Mouse (Mus musculus): ENCODE measurements around the gene Dennd2d. TPM values are rescaled to one million over a fixed set of nuclear protein-coding genes. Genes with fewer than 3 reads are reported as not detected.

Dennd2d gene
- polyA plus RNA-seq, 1 experiment from 2014 or later = 0.48 TPM

- Histone ChIP-seq H3K4me3 (no peak overlapping the region), H3K9me3 (replicated peaks) (no peaks in the 10 kb centered on the region), H3K9ac (no peak overlapping the region), H3K27ac (no peak overlapping the region), H3K4me2 (replicated peaks) (no peak overlapping the region), H3K4me1 (no peaks in the 10 kb centered on the region), H3K27me3 (no peaks in the 10 kb centered on the region), H3K36me3 (peaks cover 11% of the 10 kb centered on the region)
- 87% methylated on average over 2 of the region's 2 CpGs for WGBS
- no peak for ATAC-seq (ENCODE audit: low FRiP score)
Observed at GRCm38 (mm10) chr3:106500510-106500909, 18.3 kb downstream of the Dennd2d start.

DNA sequence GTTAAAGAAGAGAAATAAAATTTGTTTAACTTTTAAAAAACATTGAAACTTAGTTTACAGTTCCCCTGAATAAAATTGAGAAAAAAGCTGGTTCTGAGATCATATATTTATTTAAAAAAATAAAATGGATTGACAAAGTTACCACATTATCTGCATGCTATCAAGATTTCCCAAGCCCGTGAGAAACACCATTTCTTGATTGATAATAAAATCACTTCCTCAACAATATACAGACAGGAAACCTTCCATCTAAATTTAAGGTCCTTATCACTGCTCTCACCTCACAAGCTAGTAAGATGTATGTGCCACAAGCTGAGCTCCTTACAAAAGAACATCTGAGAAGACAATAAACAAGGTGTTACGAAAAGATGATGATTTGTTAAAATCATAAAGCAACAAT, 20.7 kb downstream of the Dennd2d start:
- Histone ChIP-seq H3K9me3 (replicated peaks) (no peaks in the 10 kb centered on the region), H3K27ac (no peak overlapping the region), H3K4me1 (no peaks in the 10 kb centered on the region), H3K36me3 (peaks cover 11% of the 10 kb centered on the region), H3K4me3 (no peak overlapping the region), H3K4me2 (replicated peaks) (no peak overlapping the region), H3K27me3 (no peaks in the 10 kb centered on the region), H3K9ac (no peak overlapping the region)
- no peak for ATAC-seq (ENCODE audit: low FRiP score)
- WGBS = 96% methylated on average over 2 of the region's 2 CpGs

DNA sequence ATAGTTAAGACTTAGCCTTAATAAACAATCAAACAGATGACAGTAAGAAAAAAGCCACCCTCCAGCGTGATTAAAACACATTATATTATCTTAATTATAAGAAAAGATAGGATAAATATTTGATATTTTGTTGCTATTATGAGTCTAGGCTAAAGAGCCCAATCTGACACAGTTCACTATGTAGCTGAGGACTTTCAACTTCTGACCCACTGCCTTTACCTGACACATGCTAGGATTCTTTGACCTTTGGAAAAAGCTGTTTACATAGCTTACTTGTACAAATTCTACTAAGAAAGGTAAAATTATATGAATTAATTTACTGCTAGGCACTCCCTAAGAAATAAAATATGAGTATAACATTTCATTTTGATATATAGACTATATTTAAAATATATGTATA, 28.5 kb downstream of the Dennd2d start:
- ATAC-seq (ENCODE audit: low FRiP score) = no peak
- Histone ChIP-seq H3K27me3 (no peaks in the 10 kb centered on the region), H3K4me3 (no peak overlapping the region), H3K4me1 (no peaks in the 10 kb centered on the region), H3K36me3 (no peaks in the 10 kb centered on the region), H3K27ac (no peak overlapping the region), H3K9ac (no peak overlapping the region), H3K9me3 (replicated peaks) (no peaks in the 10 kb centered on the region), H3K4me2 (replicated peaks) (no peak overlapping the region)
- WGBS = 95% methylated on average over 1 of the region's 1 CpGs

DNA sequence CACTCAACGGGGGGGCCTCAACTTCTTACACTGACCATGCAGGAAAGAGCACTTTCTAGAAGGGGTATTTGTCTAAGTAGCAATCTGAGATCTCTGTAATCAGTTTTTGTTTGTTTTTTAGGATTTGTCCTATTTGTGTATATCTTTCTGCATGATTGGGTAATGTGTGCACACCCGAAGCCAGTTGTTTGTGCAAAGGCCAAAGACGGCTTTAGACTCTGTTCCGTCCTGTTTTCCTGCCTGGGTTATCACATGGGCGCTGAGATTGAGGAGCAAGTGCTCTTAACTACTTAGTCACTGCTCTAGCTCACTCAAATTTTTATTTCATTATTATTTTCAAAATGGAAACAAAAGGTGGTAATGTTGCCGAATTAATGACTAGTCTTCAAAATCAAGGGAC, 32.8 kb downstream of the Dennd2d start:
- ATAC-seq (ENCODE audit: low FRiP score) = no peak
- H3K4me1 ChIP-seq = no peaks in the 10 kb centered on the region
- H3K4me2 ChIP-seq (replicated peaks) = no peak overlapping the region
- 90% methylated on average over 6 of the region's 6 CpGs for WGBS
- no peaks in the 10 kb centered on the region for H3K9me3 ChIP-seq (replicated peaks)
- no peaks in the 10 kb centered on the region for H3K36me3 ChIP-seq
- H3K27ac ChIP-seq = no peak overlapping the region
- H3K4me3 ChIP-seq = no peak overlapping the region
- no peak overlapping the region for H3K9ac ChIP-seq
- H3K27me3 ChIP-seq = no peaks in the 10 kb centered on the region

DNA sequence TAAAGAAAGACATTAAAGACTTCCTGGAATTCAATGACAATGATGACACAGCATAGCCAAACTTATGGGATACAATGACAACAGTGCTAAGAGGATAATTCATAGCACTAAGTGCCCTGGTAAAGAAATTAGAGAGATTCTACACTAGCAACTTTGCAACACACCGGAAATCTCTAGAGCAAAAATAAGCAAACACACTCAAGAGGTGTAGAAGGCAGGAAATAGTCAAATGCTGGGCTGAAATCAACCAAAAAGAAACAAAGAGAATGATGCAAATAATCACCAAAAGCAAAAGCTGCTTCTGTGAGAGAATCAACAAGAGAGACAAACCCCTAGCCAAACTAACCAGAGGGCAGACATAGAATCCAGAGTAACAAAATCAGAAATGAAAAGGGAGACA, 40.5 kb downstream of the Dennd2d start:
- no peak overlapping the region for H3K4me3 ChIP-seq
- H3K9ac ChIP-seq = no peak overlapping the region
- H3K9me3 ChIP-seq (replicated peaks) = no peaks in the 10 kb centered on the region
- no peaks in the 10 kb centered on the region for H3K4me1 ChIP-seq
- no peak overlapping the region for H3K27ac ChIP-seq
- H3K4me2 ChIP-seq (replicated peaks) = no peak overlapping the region
- H3K27me3 ChIP-seq = no peaks in the 10 kb centered on the region
- no peak for ATAC-seq (ENCODE audit: low FRiP score)
- 95% methylated on average over 1 of the region's 1 CpGs for WGBS
- H3K36me3 ChIP-seq = no peaks in the 10 kb centered on the region

GRCm38 (mm10) chr3:106526411-106526810, 44.2 kb downstream of the Dennd2d start:
- Histone ChIP-seq H3K4me2 (replicated peaks) (no peak overlapping the region), H3K9ac (no peak overlapping the region), H3K27me3 (no peaks in the 10 kb centered on the region), H3K4me3 (no peak overlapping the region), H3K9me3 (replicated peaks) (no peaks in the 10 kb centered on the region), H3K27ac (no peak overlapping the region), H3K36me3 (no peaks in the 10 kb centered on the region), H3K4me1 (no peaks in the 10 kb centered on the region)
- no peak for ATAC-seq (ENCODE audit: low FRiP score)
- 88% methylated on average over 2 of the region's 2 CpGs for WGBS

DNA sequence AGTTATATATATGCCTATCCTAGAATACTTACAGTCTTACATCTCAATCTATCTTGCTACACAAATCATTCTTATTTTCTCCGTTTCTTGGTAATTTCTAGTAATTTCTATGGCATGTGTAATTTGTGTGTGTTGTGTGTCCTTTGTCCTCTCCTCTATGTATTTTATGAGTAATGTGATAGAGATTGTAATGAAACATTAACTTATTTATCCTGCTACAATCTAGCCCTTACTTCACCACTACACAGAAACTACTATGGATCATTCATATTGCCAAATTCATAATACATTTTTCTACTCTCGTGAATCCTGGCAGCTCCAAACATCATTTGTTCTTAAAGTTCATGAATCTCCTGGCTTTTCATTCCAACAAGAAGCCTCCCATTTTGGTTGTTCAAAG, 45.8 kb downstream of the Dennd2d start:
- WGBS = 91% methylated on average over 2 of the region's 2 CpGs
- Histone ChIP-seq H3K36me3 (no peaks in the 10 kb centered on the region), H3K4me1 (no peaks in the 10 kb centered on the region), H3K4me3 (no peak overlapping the region), H3K4me2 (replicated peaks) (no peak overlapping the region), H3K9me3 (replicated peaks) (no peaks in the 10 kb centered on the region), H3K27me3 (no peaks in the 10 kb centered on the region), H3K9ac (no peak overlapping the region), H3K27ac (no peak overlapping the region)
- no peak for ATAC-seq (ENCODE audit: low FRiP score)

DNA sequence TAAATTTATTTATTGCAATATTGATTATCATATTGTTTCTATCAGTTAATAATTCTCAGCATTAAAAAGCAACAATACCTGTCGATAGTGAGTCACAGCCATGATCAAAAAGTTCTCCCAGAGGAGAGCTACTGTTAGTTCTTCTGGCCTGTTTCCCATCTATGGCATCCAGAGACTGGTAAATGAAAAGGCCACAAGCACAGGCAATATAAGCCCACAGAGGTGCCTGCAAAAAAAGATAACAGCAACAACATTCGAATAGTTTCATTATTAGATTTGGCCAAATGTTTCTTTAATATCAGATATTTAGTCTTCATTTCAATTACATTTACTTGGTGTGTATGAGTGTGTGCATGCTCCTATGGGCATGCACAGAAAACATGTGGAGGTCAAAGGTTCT, 51.1 kb downstream of the Dennd2d start:
- ATAC-seq (ENCODE audit: low FRiP score) = no peak
- Histone ChIP-seq H3K4me3 (no peak overlapping the region), H3K27me3 (no peaks in the 10 kb centered on the region), H3K36me3 (peaks cover 8% of the 10 kb centered on the region; the same call in 1 of the 2 replicates), H3K9me3 (replicated peaks) (no peaks in the 10 kb centered on the region), H3K4me1 (no peaks in the 10 kb centered on the region), H3K9ac (no peak overlapping the region), H3K27ac (no peak overlapping the region), H3K4me2 (replicated peaks) (no peak overlapping the region)
- 94% methylated on average over 2 of the region's 2 CpGs for WGBS

DNA sequence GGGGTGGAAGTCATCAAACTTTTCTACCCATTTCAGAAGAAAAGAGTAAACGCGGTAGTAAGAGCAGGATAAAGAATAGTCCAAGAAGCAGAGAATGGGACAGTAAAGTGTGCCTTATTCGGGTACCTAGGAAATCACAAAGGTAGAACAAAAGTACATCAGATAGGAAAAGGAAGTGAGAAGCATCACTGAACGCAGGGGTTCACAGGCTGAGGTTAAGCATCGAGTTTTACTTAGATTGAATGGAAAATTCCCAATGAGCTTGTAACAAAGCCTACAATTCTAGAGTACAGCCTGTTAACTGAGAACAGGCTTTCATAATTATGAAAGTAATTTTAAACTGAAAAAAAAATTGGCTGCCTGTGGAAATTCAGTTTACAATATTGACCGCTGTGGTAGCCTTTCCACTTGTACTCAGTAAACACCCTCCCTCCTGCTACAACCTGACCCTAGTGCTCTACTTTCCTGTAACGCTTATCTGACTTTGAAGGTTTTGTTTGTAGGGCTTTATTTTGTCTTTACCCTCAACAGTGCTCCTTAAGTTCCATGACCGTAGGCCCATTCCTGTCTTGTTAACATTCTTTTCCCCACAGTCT, 62.6 kb downstream of the Dennd2d start:
- Histone ChIP-seq H3K9me3 (replicated peaks) (no peaks in the 10 kb centered on the region), H3K9ac (no peak overlapping the region), H3K27me3 (no peaks in the 10 kb centered on the region), H3K36me3 (no peaks in the 10 kb centered on the region), H3K27ac (no peak overlapping the region), H3K4me3 (no peak overlapping the region), H3K4me1 (peaks cover 15% of the 10 kb centered on the region), H3K4me2 (replicated peaks) (no peak overlapping the region)
- 90% methylated on average over 8 of the region's 8 CpGs for WGBS
- ATAC-seq (ENCODE audit: low FRiP score) = no peak

DNA sequence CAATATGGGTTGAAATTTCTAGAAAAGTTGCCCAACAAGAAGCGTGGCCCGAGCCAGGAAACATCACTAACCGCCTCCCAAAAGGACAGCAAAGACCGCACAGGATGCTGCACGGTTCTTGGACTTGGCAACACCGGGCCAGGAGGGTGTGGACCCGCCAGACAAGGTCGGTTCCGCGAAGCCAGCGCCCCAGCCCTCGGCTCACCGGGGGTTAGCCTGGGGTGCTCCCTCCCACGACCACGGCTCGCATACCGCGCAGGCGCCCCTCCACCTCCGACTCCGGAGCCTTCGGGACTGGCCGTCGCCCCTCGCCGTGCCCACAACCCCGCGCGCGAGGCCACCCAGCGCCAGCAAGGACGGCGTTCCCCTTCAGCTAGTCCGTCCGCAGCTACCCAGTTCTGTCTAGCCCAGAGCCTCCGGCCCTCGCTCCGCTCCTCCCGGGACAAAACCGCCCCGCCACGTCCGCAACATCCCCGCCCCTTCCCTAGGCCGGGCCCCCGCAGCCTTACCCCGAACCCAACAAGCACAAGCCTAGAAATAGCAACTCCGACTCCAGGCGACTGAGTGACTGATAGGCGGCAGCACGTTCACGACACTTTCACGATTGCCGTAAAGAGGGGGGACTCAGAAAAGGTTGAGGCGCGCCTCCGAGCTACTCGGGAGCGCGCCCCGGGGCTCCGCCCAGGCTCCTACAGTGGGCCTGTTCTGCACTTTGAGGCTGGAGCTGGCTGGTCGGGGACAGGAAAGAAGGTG, 65.1 kb downstream of the Dennd2d start, which contains the start of the genes Dram2 and Cept1:
Dram2 (plus strand) TSS at position 628 of the 753 bp plus-strand sequence.
Cept1 (minus strand) TSS at position 632 of the 753 bp plus-strand sequence.
- H3K9ac ChIP-seq = peak within 1 kb of the TSS; percentile 87
- H3K9me3 ChIP-seq (replicated peaks) = no peaks in the 10 kb centered on the region
- H3K36me3 ChIP-seq = no peaks in the 10 kb centered on the region
- peak within 1 kb of the TSS; percentile 70 for H3K4me2 ChIP-seq (replicated peaks)
- H3K27ac ChIP-seq = peak within 1 kb of the TSS; percentile 97
- no peaks in the 10 kb centered on the region for H3K27me3 ChIP-seq
- peak within 1 kb of the TSS; percentile 78 for H3K4me3 ChIP-seq
- under 1% methylated on average over 61 of the region's 63 CpGs for WGBS
- peak; percentile 98 for ATAC-seq (ENCODE audit: low FRiP score)
- H3K4me1 ChIP-seq = peaks cover 15% of the 10 kb centered on the region

DNA sequence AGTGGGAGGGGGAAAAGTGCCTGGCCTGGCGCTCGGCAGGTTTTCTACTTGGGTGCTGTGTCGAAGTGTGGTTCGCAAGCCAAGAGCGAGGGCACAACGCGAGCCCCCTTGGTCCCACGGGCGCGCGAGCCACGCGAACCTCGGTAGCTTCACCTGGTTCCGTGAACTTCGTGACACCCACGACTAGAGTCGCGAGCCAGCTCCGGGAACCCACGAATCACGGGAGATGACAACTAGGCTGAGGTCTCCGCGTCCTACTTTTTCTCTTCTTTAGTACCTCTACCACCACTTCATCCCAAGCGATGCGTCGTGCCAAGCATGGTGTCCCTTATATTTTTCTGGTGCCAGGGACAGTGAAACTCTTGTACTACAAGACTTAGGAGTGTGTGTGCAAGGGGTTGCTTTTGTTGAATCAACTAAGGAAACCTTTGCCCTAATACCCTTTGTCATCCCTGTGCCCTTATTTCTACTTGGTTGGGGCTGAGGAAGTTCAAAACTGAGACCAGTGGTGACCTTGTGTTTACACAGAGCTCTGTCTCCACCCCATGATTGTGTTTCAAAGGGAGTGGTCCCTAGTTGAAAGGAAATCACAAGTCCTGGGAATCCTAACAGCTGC, 65.8 kb downstream of the Dennd2d start:
- ATAC-seq (ENCODE audit: low FRiP score) = peak; percentile 66
- no peaks in the 10 kb centered on the region for H3K27me3 ChIP-seq
- H3K4me2 ChIP-seq (replicated peaks) = peak overlapping the region; percentile 70
- H3K4me3 ChIP-seq = peak overlapping the region; percentile 78
- H3K27ac ChIP-seq = peak overlapping the region; percentile 97
- H3K9ac ChIP-seq = peak overlapping the region; percentile 87
- 0 out of 2 replicates have a peak, but pooled peaks cover 2% of the 10 kb centered on the region for H3K36me3 ChIP-seq
- H3K9me3 ChIP-seq (replicated peaks) = no peaks in the 10 kb centered on the region
- peaks cover 15% of the 10 kb centered on the region for H3K4me1 ChIP-seq
- WGBS = under 1% methylated on average over 26 of the region's 27 CpGs

DNA sequence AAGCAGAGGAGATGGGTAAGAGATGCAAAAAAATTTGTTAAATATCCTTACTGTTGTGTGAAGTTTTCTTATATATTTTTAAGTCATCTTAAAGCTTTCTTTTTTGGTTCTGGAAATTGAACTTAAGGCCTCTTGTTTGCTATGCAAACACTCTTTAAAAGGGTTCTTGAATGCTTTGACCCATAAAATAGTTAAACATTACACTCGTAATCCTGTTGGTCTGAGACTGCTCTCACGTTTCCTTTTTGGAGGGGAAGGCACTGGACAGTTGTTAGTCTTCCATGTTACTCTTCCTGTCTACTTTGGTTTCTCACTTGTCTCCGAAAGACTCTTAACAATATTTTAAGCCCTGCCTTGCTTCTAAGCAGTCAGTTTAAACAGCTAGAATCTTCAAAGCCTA, 66.8 kb downstream of the Dennd2d start:
- no peak overlapping the region for H3K4me3 ChIP-seq
- peaks cover 15% of the 10 kb centered on the region for H3K4me1 ChIP-seq
- WGBS = 34% methylated on average over 3 of the region's 3 CpGs
- no peaks in the 10 kb centered on the region for H3K9me3 ChIP-seq (replicated peaks)
- H3K36me3 ChIP-seq = peaks cover 10% of the 10 kb centered on the region; the same call in 1 of the 2 replicates
- ATAC-seq (ENCODE audit: low FRiP score) = no peak
- no peaks in the 10 kb centered on the region for H3K27me3 ChIP-seq
- peak overlapping the region; percentile 70 for H3K4me2 ChIP-seq (replicated peaks)
- no peak overlapping the region for H3K9ac ChIP-seq
- no peak overlapping the region for H3K27ac ChIP-seq
